Mouse (Mus musculus) C2C12 (cell line): ENCODE data around the gene Themis.

ENCODE experiments used
- CTCF ChIP-seq: IDR thresholded peaks from one replicate; pipeline ENCODE4 v1.5.1; 2011; ENCODE audit not compliant: control insufficient read depth, insufficient read depth, insufficient read length
- MYOG ChIP-seq: IDR thresholded peaks from one replicate; pipeline ENCODE4 v1.6.1; 2011; ENCODE audit not compliant: control insufficient read depth, insufficient read length; ENCODE audit errors: extremely low read depth

- no peak for TF ChIP-seq CTCF
- no peak for TF ChIP-seq MYOG
These were observed 143.9 kb downstream of the Themis start for GRCm38 (mm10) chr10:28811928-28812570.
